Mouse (Mus musculus): Measurements from ENCODE around the gene Bag1. TPM values are rescaled to one million over a fixed set of nuclear protein-coding genes. Genes with fewer than 3 reads are reported as not detected.

Gene Bag1
- polyA plus RNA-seq, 1 experiment from 2014 or later = 181 TPM

Small RNA genes within 50 kb of the gene (microRNA-seq; reads per million reads assigned to microRNA genes)
- gene Mir3094 = 3.4 reads per million, percentile 12 among the genes with 10 or more reads in this experiment

Other genes with a start within 250 kb of the Bag1 start
- gene Aptx, start 245.1 kb downstream of the Bag1 start, polyA plus RNA-seq (2015; fragmentation: Nextera tagmentation; extraction: Ambion mirVana) = 21.9 and 27.0 TPM in 2 replicates
- 241 and 250 TPM in 2 replicates for gene Dnaja1, start 226.1 kb downstream of the Bag1 start, polyA plus RNA-seq (2015; fragmentation: Nextera tagmentation; extraction: Ambion mirVana)
- 83.8 and 101 TPM in 2 replicates for gene Smu1, start 190.4 kb downstream of the Bag1 start, polyA plus RNA-seq (2015; fragmentation: Nextera tagmentation; extraction: Ambion mirVana)
- gene B4galt1, start 94.3 kb downstream of the Bag1 start, polyA plus RNA-seq (2015; fragmentation: Nextera tagmentation; extraction: Ambion mirVana) = 53.7 and 59.5 TPM in 2 replicates
- 4.8 and 8.2 TPM in 2 replicates for gene Spink4, start 28.2 kb downstream of the Bag1 start, polyA plus RNA-seq (2015; fragmentation: Nextera tagmentation; extraction: Ambion mirVana)
- gene Chmp5, start 113 bp upstream of the Bag1 start, polyA plus RNA-seq (2015; fragmentation: Nextera tagmentation; extraction: Ambion mirVana) = 73.8 and 73.9 TPM in 2 replicates
- 45.2 and 57.4 TPM in 2 replicates for gene Nfx1, start 22.6 kb upstream of the Bag1 start, polyA plus RNA-seq (2015; fragmentation: Nextera tagmentation; extraction: Ambion mirVana)
- gene Aqp7, start 99.8 kb upstream of the Bag1 start, polyA plus RNA-seq (2015; fragmentation: Nextera tagmentation; extraction: Ambion mirVana) = 0.44 and 0.87 TPM in 2 replicates
- gene Aqp3, start 149.9 kb upstream of the Bag1 start, polyA plus RNA-seq (2015; fragmentation: Nextera tagmentation; extraction: Ambion mirVana) = 0.49 and 3.1 TPM in 2 replicates
- gene Nol6, start 176.2 kb upstream of the Bag1 start, polyA plus RNA-seq (2015; fragmentation: Nextera tagmentation; extraction: Ambion mirVana) = 12.8 and 20.2 TPM in 2 replicates
- gene Ube2r2, start 187.4 kb upstream of the Bag1 start, polyA plus RNA-seq (2015; fragmentation: Nextera tagmentation; extraction: Ambion mirVana) = 70.6 and 73.1 TPM in 2 replicates